Mouse (Mus musculus) c-Kit-positive CD71-positive TER-119-negative erythroid progenitor cells, embryonic 14.5 days (primary cell): ENCODE measurements around the gene Ugt1a9.
A peak's percentile ranks its signal among the peaks of the same experiment; 100 is the strongest.

ENCODE experiments used
- DNase-seq: peaks from one replicate; pipeline ENCODE4 v3.0.0-alpha.2; 2013; ENCODE audit warnings: low read depth

Gene Ugt1a9

GRCm38 (mm10) chr1:88186325-88186935 lies 115.8 kb downstream of the Ugt1a9 start:
- no peak for DNase-seq

GRCm38 (mm10) chr1:88192136-88192535 lies 121.5 kb downstream of the Ugt1a9 start:
- DNase-seq: no peak

- DNase-seq: no peak
These were observed 125.1 kb downstream of the Ugt1a9 start for GRCm38 (mm10) chr1:88195687-88196086.

- DNase-seq: no peak
These were observed 126.8 kb downstream of the Ugt1a9 start for GRCm38 (mm10) chr1:88197443-88197842.

GRCm38 (mm10) chr1:88199996-88200395 lies 129.4 kb downstream of the Ugt1a9 start:
- no peak for DNase-seq

GRCm38 (mm10) chr1:88200456-88200855 lies 129.9 kb downstream of the Ugt1a9 start, which contains the start of gene Ugt1a2:
Ugt1a2 (plus strand) TSS chr1:88200601.
- DNase-seq: no peak

GRCm38 (mm10) chr1:88205294-88205922 lies 134.8 kb downstream of the Ugt1a9 start, which contains the start of gene Dnajb3:
Dnajb3 (minus strand) TSS chr1:88205782.
- DNase-seq: peak; percentile 37

- DNase-seq: peak; percentile 58
These were observed 136.4 kb downstream of the Ugt1a9 start for GRCm38 (mm10) chr1:88206843-88207479.

- no peak for DNase-seq
These were observed 141.2 kb downstream of the Ugt1a9 start, which contains the start of gene Ugt1a1 for GRCm38 (mm10) chr1:88211812-88212211. Ugt1a1 (plus strand) TSS chr1:88211959.

- no peak for DNase-seq
These were observed 141.9 kb downstream of the Ugt1a9 start for GRCm38 (mm10) chr1:88212341-88213045.

- DNase-seq: no peak
These were observed 142.5 kb downstream of the Ugt1a9 start for GRCm38 (mm10) chr1:88213061-88213460.

GRCm38 (mm10) chr1:88213766-88214461 lies 143.3 kb downstream of the Ugt1a9 start:
- no peak for DNase-seq

- no peak for DNase-seq
These were observed 143.9 kb downstream of the Ugt1a9 start for GRCm38 (mm10) chr1:88214462-88214952.

GRCm38 (mm10) chr1:88215466-88216380 lies 145.1 kb downstream of the Ugt1a9 start:
- DNase-seq: no peak

- DNase-seq: no peak
These were observed 146.0 kb downstream of the Ugt1a9 start for GRCm38 (mm10) chr1:88216551-88216950.

- DNase-seq: no peak
These were observed 146.5 kb downstream of the Ugt1a9 start for GRCm38 (mm10) chr1:88217144-88217543.

GRCm38 (mm10) chr1:88217576-88217975 lies 147.0 kb downstream of the Ugt1a9 start:
- no peak for DNase-seq

- DNase-seq: no peak
These were observed 147.5 kb downstream of the Ugt1a9 start for GRCm38 (mm10) chr1:88218051-88218450.

GRCm38 (mm10) chr1:88218591-88218990 lies 148.0 kb downstream of the Ugt1a9 start:
- DNase-seq: no peak

GRCm38 (mm10) chr1:88219054-88219453 lies 148.5 kb downstream of the Ugt1a9 start:
- DNase-seq: no peak

- DNase-seq: no peak
These were observed 149.7 kb downstream of the Ugt1a9 start for GRCm38 (mm10) chr1:88220336-88220735.
